Mouse (Mus musculus): Measurements from ENCODE around the gene Akr7a5. TPM values are rescaled to one million over a fixed set of nuclear protein-coding genes. Genes with fewer than 3 reads are reported as not detected.

Gene Akr7a5
- polyA plus RNA-seq, 1 experiment from 2014 or later = 158 TPM

Small RNA genes within 50 kb of the gene (microRNA-seq; reads per million reads assigned to microRNA genes)
- gene Gm24245 (8.8 reads per million, percentile 20 among the genes with 10 or more reads in this experiment), gene Gm25732 (1.2 reads per million)

Other genes starting within 250 kb of the Akr7a5 start
- gene Htr6, start 235.2 kb upstream of the Akr7a5 start, polyA plus RNA-seq (2016; fragmentation: Nextera tagmentation; extraction: Ambion mirVana) = 0.23 and 0.26 TPM in 2 replicates
- 51.7 and 80.8 TPM in 2 replicates for gene Nbl1, start 217.8 kb upstream of the Akr7a5 start, polyA plus RNA-seq (2016; fragmentation: Nextera tagmentation; extraction: Ambion mirVana)
- gene Minos1, start 179.6 kb upstream of the Akr7a5 start, polyA plus RNA-seq (2016; fragmentation: Nextera tagmentation; extraction: Ambion mirVana) = 431 and 444 TPM in 2 replicates
- gene Capzb, start 117.8 kb upstream of the Akr7a5 start, polyA plus RNA-seq (2016; fragmentation: Nextera tagmentation; extraction: Ambion mirVana) = 388 and 409 TPM in 2 replicates
- 17.5 and 17.7 TPM in 2 replicates for gene Pqlc2, start within 50 bp of the Akr7a5 start, polyA plus RNA-seq (2016; fragmentation: Nextera tagmentation; extraction: Ambion mirVana)
- 180 and 187 TPM in 2 replicates for gene Mrto4, start 41.8 kb downstream of the Akr7a5 start, polyA plus RNA-seq (2016; fragmentation: Nextera tagmentation; extraction: Ambion mirVana)
- 30.3 and 33.1 TPM in 2 replicates for gene Emc1, start 41.8 kb downstream of the Akr7a5 start, polyA plus RNA-seq (2016; fragmentation: Nextera tagmentation; extraction: Ambion mirVana)
- 60.5 and 64.9 TPM in 2 replicates for gene Ubr4, start 41.9 kb downstream of the Akr7a5 start, polyA plus RNA-seq (2016; fragmentation: Nextera tagmentation; extraction: Ambion mirVana)
- 4.2 and 4.3 TPM in 2 replicates for gene Iffo2, start 219.8 kb downstream of the Akr7a5 start, polyA plus RNA-seq (2016; fragmentation: Nextera tagmentation; extraction: Ambion mirVana)

Data from embryonic facial prominence, embryonic 10.5 days (tissue).